Mouse (Mus musculus): ENCODE data around the gene Jsrp1.

DNA sequence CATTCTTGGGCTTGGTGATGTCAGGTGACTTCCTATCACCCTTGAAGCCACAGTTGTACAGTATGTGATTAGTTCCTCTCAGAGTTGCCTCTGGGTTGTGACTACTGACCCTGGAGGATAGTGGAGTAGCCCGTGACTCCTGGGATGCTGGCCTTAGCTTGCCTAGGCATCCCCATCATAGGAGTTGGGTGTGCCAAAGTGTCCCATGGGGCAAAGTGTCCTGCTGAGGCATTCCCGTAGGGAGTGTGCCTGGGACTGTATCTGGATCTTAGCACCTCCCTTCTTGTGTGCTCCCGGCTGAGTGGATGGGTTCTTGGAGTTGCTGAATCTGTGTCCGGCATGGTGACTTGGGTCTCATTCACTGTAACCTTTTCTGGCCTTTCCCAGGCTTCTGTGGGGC is 38.3 kb downstream of the Jsrp1 start:
- TF ChIP-seq CTCF (IDR thresholded peaks at IDR 0.05): no peak
- no peak for TF ChIP-seq EP300 (IDR thresholded peaks at IDR 0.05)
